Mouse (Mus musculus) kidney, adult 9 months (tissue): ENCODE data around the gene Lmnb2.

Experiments used
- DNase-seq: peaks from one replicate; pipeline ENCODE4 v3.0.0; 2022

Gene Lmnb2

DNA sequence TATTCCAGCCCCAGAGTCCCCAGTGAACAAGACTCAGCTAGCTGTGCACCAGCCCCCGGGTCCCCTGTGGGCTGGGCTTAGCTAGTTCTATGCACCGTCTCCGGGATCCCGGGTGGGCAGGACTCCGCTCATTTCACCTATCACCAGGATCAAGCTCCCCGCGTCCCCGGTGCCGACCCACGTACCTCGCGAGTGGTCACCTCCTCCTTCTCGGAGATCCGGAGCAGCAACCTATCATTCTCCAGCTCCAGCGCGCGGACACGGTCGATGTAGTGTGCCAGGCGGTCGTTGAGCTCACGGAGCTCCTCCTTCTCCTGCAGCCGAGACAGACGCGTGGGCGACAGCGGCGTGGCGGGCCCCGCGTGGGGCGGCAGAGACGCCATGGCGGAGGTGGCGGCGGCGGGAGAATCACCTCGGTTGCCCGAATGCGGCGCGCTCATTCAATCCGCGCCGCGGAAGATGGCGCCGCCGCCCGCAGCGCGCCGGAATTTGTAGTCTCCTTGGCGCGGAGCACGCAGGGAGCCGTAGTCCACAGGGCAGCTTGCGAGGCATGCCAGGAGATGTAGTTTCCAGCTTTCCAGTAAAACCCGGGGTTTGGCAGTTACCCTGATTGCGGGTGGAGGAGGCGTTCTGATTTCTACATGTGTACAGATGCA is at the start of gene Lmnb2:
Gene Lmnb2 (minus strand): TSS at position 467 of the 656 bp plus-strand sequence.
- peak; percentile 72 for DNase-seq

DNA sequence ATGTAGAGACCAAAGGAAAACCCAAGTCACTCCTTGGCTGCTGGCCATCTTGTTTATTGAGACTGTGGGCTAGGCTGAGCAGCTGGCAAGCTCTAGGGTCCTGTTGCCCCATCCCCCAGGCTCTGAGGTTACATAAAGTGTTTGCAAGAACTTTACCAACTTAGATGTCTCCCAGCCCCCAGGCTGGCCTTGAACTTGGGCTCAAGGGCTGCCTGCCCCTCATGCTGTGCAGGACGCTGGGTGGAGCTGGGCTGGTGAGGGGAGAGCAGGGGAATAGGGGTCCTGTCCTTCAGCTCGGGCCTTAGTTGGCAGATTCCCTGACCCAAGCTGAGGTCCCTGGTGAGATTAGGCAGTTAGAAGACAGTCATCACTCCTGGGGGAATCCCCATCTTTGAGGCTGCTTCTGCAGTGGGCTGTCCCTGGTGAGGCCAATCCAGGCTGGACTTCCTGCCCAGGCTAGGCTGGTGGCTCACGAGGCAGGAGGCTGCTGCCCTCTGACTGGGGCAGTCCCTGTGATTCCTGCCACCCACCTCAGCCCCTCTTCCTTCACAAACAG is 49.1 kb upstream of the Lmnb2 start:
- no peak for DNase-seq

DNA sequence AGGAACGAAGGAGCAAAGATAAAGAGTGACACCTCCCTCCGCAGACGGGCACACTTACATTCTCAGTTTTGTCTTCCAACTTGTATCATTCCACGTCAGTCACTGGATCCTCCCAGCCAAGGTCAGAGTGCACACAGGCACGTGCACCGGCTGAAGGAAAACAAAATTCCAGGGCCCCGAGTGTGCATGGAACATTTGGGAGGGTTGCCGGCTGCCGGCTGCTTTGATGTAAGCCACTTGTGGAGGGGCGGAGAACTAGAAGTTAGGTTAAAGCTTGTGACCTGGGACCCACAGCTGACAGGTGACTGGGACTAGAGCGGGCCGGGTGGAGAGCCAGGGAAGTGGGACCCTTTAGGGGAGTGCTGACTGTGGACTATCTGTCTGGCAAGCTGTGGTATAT is 48.3 kb upstream of the Lmnb2 start:
- peak; percentile 59 for DNase-seq

GRCm38 (mm10) chr10:80963031-80963975 is 45.3 kb upstream of the Lmnb2 start:
- no peak for DNase-seq

GRCm38 (mm10) chr10:80962585-80962984 is 44.5 kb upstream of the Lmnb2 start:
- DNase-seq = no peak

DNA sequence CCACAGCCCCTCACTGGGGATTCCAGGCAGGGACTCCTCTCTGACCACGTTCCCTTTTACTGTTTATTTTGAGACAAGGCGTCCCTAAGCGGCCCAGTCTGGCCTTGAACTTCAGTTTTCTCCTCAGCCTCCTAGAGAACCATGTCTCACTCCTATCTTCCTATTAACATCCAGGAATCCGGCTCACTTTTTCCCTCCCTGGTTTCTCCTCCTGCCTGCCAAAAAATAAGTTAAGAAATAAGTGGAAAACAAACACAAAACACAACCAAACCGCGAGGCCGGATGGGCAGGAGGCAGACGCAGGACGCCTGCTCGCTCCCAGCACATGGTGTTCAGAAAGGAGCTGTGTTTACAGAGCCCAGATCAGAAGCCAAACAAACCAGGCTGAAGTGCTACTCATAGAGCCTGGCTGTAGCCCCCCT is 44.0 kb upstream of the Lmnb2 start:
- DNase-seq = no peak

DNA sequence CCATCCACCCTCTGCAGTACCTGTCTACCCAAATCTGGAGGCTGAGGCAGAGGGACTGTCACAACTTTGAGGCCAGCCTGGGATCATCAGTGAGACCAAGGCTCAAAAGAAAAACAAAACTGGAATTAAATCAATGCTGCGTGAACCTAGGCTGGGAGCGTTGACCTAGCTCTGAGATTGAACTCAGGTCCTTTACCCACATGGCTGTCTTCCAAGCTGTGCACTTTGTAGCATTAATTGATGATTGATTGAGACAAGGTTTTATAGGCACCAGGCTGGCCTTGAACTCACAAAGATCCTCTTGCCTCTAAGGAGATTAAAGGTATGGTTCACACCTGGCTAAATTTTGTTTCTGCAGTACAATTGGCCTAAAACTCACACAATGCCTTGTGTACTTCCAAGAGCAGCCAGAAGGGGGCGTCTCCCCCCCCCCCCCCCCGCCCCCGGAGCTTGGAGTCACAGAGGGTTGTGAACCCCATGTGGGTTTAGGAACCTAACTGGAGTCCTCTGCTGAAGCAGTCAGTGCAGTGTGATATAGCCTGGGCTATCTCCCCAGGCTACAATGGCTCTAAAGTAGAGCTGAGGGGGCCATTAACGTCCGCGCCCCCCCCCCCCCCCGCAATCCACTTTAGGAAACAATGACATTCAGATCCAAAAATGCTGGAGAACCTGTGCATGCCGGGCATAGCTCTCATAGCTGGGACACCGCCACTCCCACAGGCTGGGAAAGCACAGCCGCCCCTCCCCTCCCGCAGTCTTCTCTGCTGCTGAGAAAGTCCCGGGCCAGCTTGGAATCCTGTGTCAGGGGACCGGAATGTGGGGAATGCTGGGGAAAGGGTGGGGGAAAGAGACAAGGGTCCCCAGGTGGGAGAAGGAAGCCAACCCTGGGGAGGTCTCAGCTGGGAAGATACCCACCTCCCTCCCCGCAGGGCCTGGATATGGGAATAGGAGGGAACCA is 42.8 kb upstream of the Lmnb2 start:
- peak; percentile 64 for DNase-seq

DNA sequence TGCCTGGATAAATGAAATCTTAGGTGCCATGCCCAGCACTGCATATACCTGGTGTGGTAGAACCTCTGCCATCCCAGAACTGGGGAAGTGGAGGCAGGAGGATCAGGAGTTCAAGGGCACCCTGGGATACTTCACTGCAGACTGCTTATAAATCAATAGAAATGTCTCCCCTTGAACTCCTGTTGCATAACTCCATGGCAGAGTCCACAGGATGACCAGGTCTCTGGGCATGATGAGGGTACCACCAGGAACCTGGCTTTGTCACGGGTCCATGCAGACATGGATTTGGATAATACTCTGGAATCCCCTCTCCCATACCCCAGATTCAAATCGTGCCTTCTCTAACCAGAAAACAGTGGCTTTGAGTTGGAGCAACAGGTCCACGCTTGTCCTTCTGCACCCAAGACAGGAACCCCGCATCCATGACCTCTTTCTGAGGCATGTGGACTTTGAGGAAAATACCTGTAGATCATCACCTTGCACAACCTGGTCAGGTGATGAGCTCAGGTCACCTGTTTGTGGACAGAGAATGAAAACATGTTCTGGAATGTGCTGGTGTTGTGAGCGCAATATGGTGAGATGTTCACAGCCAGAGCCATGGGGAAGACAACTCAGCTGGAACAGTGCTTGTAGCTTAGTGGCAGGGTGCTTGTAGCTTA is 41.1 kb upstream of the Lmnb2 start:
- DNase-seq = no peak

DNA sequence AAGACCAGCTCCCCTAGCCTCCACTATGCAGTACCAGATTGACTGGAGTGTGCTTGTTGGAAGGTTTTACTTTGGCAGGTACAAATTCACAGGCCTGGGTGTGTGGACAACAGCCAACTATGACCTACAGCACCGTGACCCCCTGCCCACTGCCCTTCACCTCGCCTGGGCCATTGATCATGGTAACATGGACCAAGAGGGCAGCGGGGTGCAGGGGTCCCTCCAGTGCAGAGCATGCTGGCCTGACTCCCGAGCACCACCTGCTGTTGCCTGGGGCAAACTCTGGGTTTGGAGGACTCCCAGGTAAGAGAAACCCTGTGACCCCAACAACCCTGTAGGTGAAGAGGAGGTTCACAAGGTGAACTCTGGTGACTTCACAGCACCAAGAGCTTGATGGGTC is 39.7 kb upstream of the Lmnb2 start:
- DNase-seq = no peak

DNA sequence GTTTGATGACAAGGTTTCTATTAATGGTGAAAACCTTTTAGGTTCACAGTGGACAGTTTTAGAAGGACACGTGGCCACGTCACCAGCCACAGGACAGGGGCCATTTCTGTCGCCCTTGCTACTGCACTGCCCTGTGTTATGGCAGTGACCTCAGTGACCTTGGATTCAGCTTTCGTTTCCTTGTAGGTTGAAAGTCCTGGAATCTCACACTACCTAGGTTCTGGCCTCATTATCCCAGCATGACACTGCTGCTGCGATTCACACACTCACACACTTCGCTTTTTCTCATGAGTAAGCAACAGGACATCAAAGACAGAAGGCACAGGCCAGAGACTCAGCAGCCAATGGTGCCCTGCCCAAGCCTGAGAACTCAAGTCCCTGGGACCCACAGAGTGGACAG is 38.9 kb upstream of the Lmnb2 start:
- no peak for DNase-seq

DNA sequence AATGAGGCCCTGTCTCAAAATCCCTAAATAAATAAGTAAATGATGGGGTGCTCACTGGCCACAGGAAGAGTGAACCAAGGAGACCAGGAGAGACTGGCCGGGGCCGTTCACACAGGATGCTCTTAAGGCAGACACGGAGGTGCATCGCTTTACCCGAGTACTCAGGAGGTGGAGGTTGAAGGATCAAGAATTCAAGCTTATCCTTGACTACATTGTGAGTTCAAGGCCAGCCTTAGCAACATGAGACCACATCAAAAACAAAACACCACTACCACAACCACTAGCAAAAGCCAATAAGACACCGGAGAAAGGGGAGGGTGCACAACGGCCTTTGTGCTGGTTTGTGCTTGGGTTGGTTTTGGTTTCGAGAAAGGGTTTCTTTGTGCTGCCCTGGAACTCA is 38.3 kb upstream of the Lmnb2 start:
- DNase-seq = no peak

GRCm38 (mm10) chr10:80955536-80955935 is 37.5 kb upstream of the Lmnb2 start:
- DNase-seq = peak; percentile 62

- DNase-seq = no peak
Measured at GRCm38 (mm10) chr10:80954843-80955242, 36.8 kb upstream of the Lmnb2 start.

DNA sequence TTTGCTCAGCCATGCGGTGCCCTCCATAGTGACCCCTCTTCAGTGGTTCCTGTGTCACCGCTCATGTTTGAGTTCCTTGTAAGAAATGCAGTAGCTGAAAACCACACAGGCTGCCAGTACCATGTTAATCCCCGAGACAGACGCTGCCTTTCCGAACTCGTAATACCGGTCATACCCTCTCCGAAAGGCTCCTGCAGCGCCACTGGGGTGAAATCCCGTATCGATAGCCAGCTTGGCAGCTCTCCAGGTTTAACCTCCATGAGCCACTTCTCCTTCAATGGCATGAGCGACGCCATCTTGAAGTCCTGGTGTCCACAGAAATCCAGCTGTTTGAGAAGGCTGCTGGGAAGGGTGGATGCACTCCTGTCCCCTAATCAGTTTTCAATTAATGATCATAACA is 36.4 kb upstream of the Lmnb2 start:
- DNase-seq = no peak

DNA sequence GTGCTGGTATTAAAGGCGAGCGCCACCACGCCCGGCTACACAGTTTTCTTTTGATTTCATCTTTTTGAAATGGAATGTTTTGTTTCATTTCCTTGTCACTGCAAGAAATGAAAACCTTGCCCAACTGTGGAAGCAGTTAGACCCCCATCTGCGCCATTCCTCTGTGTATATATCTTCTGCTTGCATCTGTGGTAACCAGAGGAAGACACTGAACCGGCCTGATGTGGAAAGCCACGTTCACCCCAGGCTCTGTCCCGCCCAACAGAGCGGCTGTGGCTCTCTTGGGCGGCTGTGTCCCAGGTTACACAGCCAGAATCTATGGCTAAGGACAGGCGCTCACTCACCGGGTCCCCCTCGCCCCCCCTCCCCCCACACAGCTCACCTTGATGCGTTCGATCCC is 34.4 kb upstream of the Lmnb2 start:
- DNase-seq = no peak

DNA sequence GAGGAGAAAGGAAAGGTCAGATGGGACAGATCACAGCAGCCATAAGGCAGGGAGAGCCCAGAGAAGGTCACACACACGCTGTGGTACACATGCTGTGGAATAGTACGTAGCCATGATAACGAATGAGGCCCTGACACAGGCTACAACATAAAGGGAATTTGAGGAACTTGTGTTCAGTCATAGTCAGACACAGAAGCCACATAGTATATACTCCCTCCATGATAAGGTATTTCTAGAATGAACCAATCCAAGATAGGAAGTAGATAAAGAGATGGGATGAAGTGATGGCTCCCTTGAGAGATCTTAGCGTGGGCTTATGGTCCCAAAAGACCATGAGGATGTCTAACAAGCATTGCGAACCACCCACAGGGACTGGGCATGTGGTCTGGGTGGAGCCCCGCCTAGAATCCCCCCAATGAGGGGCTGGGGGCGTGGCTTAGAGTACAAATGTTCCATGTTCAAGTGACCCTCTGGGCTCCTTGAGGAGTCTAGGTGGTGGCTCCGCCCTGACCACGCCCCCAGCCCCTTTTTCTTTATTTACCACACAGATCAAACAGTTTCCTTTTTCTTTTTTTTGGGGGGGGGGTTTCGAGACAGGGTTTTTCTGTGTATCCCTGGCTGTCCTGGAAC is 33.8 kb upstream of the Lmnb2 start:
- no peak for DNase-seq

DNA sequence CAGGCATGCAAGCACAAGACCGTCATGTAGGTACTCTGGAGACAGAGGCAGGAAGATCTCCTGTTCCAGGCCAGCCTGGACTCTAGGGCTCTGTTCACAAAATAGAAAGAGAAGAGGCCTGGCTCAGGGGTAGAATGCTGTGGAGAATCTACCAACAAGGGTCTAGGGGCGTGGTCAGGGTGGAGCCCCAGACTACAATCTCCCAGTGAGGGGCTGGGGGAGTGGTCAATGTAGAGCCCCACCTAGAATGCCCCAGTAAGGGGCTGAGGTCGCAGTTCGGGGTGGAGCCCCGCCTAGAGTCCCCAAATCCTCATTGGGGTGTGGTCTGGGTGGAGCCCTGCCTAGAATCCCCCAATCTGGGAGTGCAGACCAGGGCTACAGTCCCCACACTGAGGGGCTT is 32.3 kb upstream of the Lmnb2 start:
- no peak for DNase-seq

- DNase-seq = no peak
Measured at GRCm38 (mm10) chr10:80949081-80949480, 31.0 kb upstream of the Lmnb2 start.

- DNase-seq = no peak
Measured at GRCm38 (mm10) chr10:80948570-80948969, 30.5 kb upstream of the Lmnb2 start.

GRCm38 (mm10) chr10:80947802-80948201 is 29.8 kb upstream of the Lmnb2 start:
- peak; percentile 64 for DNase-seq

GRCm38 (mm10) chr10:80946684-80947437 is 28.8 kb upstream of the Lmnb2 start:
- no peak for DNase-seq
